Mouse (Mus musculus) CH12.LX (cell line): ENCODE results near the gene Ednrb. TPM values are rescaled to one million over a fixed set of nuclear protein-coding genes. Genes with fewer than 3 reads are reported as not detected.

Experiments used
- DNase-seq: peaks from one replicate; pipeline ENCODE4 v3.0.0-alpha.2; 2013; ENCODE audit errors: extremely low read depth
- H3K27ac ChIP-seq: 2 replicates; pipeline ENCODE4 v1.5.1; 2012; ENCODE audit warnings: low read depth, mild to moderate bottlenecking, control low read depth, moderate library complexity; ENCODE audit not compliant: insufficient read depth
- H3K27me3 ChIP-seq: replicated peaks from 2 replicates; pipeline ENCODE3; 2012; ENCODE audit warnings: inconsistent platforms
- H3K36me3 ChIP-seq, 2 experiments: replicated peaks in 1 of 2; 2 replicates each; pipeline versions ENCODE3 to v1.6.1; 2012; ENCODE audit warnings: inconsistent platforms in 1 of 2, low read length in 1 of 2, mild to moderate bottlenecking in 1 of 2, mixed read lengths in 1 of 2, moderate library complexity in 1 of 2; ENCODE audit not compliant: control insufficient read depth in 1 of 2, insufficient read depth in 1 of 2
- H3K4me1 ChIP-seq, 2 experiments: 2 replicates each; pipeline ENCODE4 v1.6.1; 2012; ENCODE audit warnings: inconsistent platforms in 1 of 2, moderate library complexity in 1 of 2; ENCODE audit not compliant: insufficient read depth in 2 of 2, control insufficient read depth in 1 of 2
- H3K4me2 ChIP-seq: 2 replicates; pipeline ENCODE4 v1.6.1; 2012; ENCODE audit warnings: low read depth, mild to moderate bottlenecking, control low read depth; ENCODE audit not compliant: poor library complexity, insufficient read depth, severe bottlenecking
- H3K4me3 ChIP-seq, 3 experiments: fragments of 150-350 bp in 1 of 3; sonication (generic) in 1 of 3; replicated peaks in 1 of 3; 2 replicates each; pipeline versions ENCODE3 to v1.5.1; 2011 to 2012; ENCODE audit warnings: low read depth in 2 of 3, low read length in 2 of 3, mild to moderate bottlenecking in 2 of 3, moderate library complexity in 2 of 3, control low read depth in 1 of 3, improper control_type of control experiment in 1 of 3, inconsistent platforms in 1 of 3, mixed read lengths in 1 of 3; ENCODE audit not compliant: poor library complexity in 1 of 3
- H3K79me2 ChIP-seq: replicated peaks from 2 replicates; pipeline ENCODE4 v1.6.1; 2012; ENCODE audit warnings: mild to moderate bottlenecking, moderate library complexity; ENCODE audit not compliant: control insufficient read depth, poor library complexity, insufficient read depth, severe bottlenecking; ENCODE audit errors: extremely low read depth
- H3K9ac ChIP-seq: 2 replicates; pipeline ENCODE4 v1.6.1; 2012; ENCODE audit warnings: low read depth, mild to moderate bottlenecking, control low read depth, moderate library complexity; ENCODE audit not compliant: insufficient read depth
- H3K9me3 ChIP-seq: replicated peaks from 2 replicates; pipeline ENCODE3; 2012; ENCODE audit warnings: low read length, inconsistent platforms, mixed read lengths
- CTCF ChIP-seq, 2 experiments: IDR thresholded peaks in 1 of 2; conservative IDR thresholded peaks in 1 of 2; 2 replicates each; pipeline ENCODE4 v1.5.1; 2011 to 2012; ENCODE audit warnings: low read depth in 2 of 2, low read length in 2 of 2, improper control_type of control experiment in 1 of 2, inconsistent platforms in 1 of 2, mild to moderate bottlenecking in 1 of 2, moderate library complexity in 1 of 2
- ELF1 ChIP-seq: IDR thresholded peaks from 2 replicates; pipeline ENCODE4 v1.6.1; 2014; ENCODE audit warnings: low read depth, mild to moderate bottlenecking, inconsistent platforms, low read length, improper control_type of control experiment
- GABPA ChIP-seq: IDR thresholded peaks from 2 replicates; pipeline ENCODE4 v1.6.1; 2012; ENCODE audit warnings: low read depth, low read length, improper control_type of control experiment, inconsistent platforms; ENCODE audit not compliant: insufficient replicate concordance
- HCFC1 ChIP-seq: IDR thresholded peaks from 2 replicates; pipeline ENCODE4 v1.6.1; 2012; ENCODE audit warnings: low read depth, mild to moderate bottlenecking, inconsistent platforms, low read length, improper control_type of control experiment
- JUN ChIP-seq: IDR thresholded peaks from 2 replicates; pipeline ENCODE4 v1.6.1; 2011; ENCODE audit warnings: low read depth, mild to moderate bottlenecking, low read length, improper control_type of control experiment, moderate library complexity; ENCODE audit not compliant: insufficient read depth
- JUND ChIP-seq: conservative IDR thresholded peaks from 2 replicates; pipeline ENCODE4 v1.6.1; 2011; ENCODE audit warnings: low read depth, low read length, improper control_type of control experiment
- KAT2A ChIP-seq: IDR thresholded peaks from 2 replicates; pipeline ENCODE4 v1.6.1; 2012; ENCODE audit warnings: low read length, improper control_type of control experiment, inconsistent platforms; ENCODE audit not compliant: insufficient replicate concordance
- MAFK ChIP-seq: IDR thresholded peaks from 2 replicates; pipeline ENCODE4 v1.6.1; 2011; ENCODE audit warnings: low read length, improper control_type of control experiment; ENCODE audit not compliant: insufficient replicate concordance
- MAX ChIP-seq: IDR thresholded peaks from 2 replicates; pipeline ENCODE4 v1.6.1; 2011; ENCODE audit warnings: low read length, improper control_type of control experiment
- MEF2A ChIP-seq: IDR thresholded peaks from 2 replicates; pipeline ENCODE4 v1.6.1; 2014; ENCODE audit warnings: low read depth, mild to moderate bottlenecking, inconsistent platforms, low read length, improper control_type of control experiment, borderline replicate concordance
- MYC ChIP-seq: IDR thresholded peaks from 2 replicates; pipeline ENCODE4 v1.6.1; 2011; ENCODE audit warnings: low read depth, mild to moderate bottlenecking, improper control_type of control experiment, low read length
- NELFE ChIP-seq: IDR thresholded peaks from 2 replicates; pipeline ENCODE4 v1.6.1; 2011; ENCODE audit warnings: low read depth, low read length, improper control_type of control experiment
- NRF1 ChIP-seq: IDR thresholded peaks from 2 replicates; pipeline ENCODE4 v1.6.1; 2014; ENCODE audit warnings: low read depth, mild to moderate bottlenecking, inconsistent platforms, low read length, improper control_type of control experiment, moderate library complexity
- PAX5 ChIP-seq: IDR thresholded peaks from 2 replicates; pipeline ENCODE4 v1.6.1; 2012; ENCODE audit warnings: low read length, inconsistent platforms, mixed read lengths
- RCOR1 ChIP-seq: conservative IDR thresholded peaks from 2 replicates; pipeline ENCODE4 v1.6.1; 2012; ENCODE audit warnings: low read depth, mild to moderate bottlenecking, inconsistent platforms, low read length, improper control_type of control experiment
- SMC3 ChIP-seq: IDR thresholded peaks from 2 replicates; pipeline ENCODE4 v1.6.1; 2011; ENCODE audit warnings: low read depth, low read length, improper control_type of control experiment
- TBP ChIP-seq: conservative IDR thresholded peaks from 2 replicates; pipeline ENCODE4 v1.6.1; 2011; ENCODE audit warnings: low read depth, low read length, improper control_type of control experiment
- TCF12 ChIP-seq: IDR thresholded peaks from 2 replicates; pipeline ENCODE4 v1.6.1; 2014; ENCODE audit warnings: low read depth, mild to moderate bottlenecking, inconsistent platforms, low read length, improper control_type of control experiment
- USF2 ChIP-seq: conservative IDR thresholded peaks from 2 replicates; pipeline ENCODE4 v1.6.1; 2011; ENCODE audit warnings: low read depth, low read length, improper control_type of control experiment
- ZC3H11A ChIP-seq: IDR thresholded peaks from 2 replicates; pipeline ENCODE4 v1.6.1; 2012; ENCODE audit warnings: low read depth, mild to moderate bottlenecking, inconsistent platforms, low read length, improper control_type of control experiment
- ZMIZ1 ChIP-seq: IDR thresholded peaks from 2 replicates; pipeline ENCODE4 v1.6.1; 2012; ENCODE audit warnings: low read depth, mild to moderate bottlenecking, inconsistent platforms, low read length, improper control_type of control experiment
- ZNF384 ChIP-seq: IDR thresholded peaks from 2 replicates; pipeline ENCODE4 v1.6.1; 2012; ENCODE audit warnings: low read depth, low read length, improper control_type of control experiment, inconsistent platforms
- dilution Hi-C: fragments of 300-500 bp; cut with MboI; formaldehyde crosslinking; loops from 2 replicates; pipeline ENCODE4 v1.14.3; 2020; ENCODE audit warnings: low sequenced_read_pairs; ENCODE audit not compliant: extremely low pct_unique_long_range_greater_than_20kb, extremely low pct_ligation_motif_present
- in situ Hi-C: fragments of 300-500 bp; cut with MboI; formaldehyde crosslinking; loops from 3 replicates; pipeline ENCODE4 v1.14.3; 2019; ENCODE audit warnings: low sequenced_read_pairs, low pct_ligation_motif_present, low pct_unique_long_range_greater_than_20kb, mixed read lengths
- polyA plus RNA-seq: library from polyadenylated mRNA; unstranded; fragments of >175 nt; gene quantifications from 2 replicates; pipeline ENCODE4 v1.2.1, GENCODE M21; 2012; ENCODE audit warnings: low read depth; ENCODE audit not compliant: insufficient read length
- total RNA-seq, 2 experiments: library from RNA; depleted of rRNA; stranded (reverse); fragments of 300-350 nt in 1 of 2; fragments of >200 nt in 1 of 2; gene quantifications; 2 replicates each; pipeline ENCODE4 v1.2.3; 2012 to 2014

The Ednrb gene
- total and polyA plus RNA-seq, 3 experiments: not detected

DNA sequence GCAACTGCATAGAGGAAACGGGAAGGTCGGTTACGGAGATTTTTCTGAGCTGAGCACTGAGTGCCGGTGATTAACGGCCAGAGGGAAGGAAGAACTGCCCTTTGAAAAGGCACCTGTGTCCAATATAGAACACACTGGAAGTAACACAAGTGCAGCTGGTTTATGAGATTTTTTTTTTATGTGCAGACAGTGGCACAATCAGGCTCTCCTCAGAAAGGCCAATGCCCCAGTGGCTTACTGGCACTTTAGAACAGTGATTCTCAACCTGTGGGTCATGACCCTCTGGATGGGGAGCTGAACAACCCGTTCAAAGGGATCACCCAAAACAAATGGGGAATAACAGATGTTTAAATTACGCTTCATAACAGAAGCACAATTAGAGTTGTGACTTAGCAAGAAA, 20.7 kb downstream of the Ednrb start:
- in situ Hi-C loops: no loop called here
- TF ChIP-seq JUND (no peak), NELFE (no peak), ZC3H11A (no peak), ZNF384 (no peak), NRF1 (no peak), PAX5 (no peak), KAT2A (no peak), GABPA (no peak), RCOR1 (no peak)
- dilution Hi-C loops: no loop called here
- Histone ChIP-seq H3K9ac (no peak overlapping the region), H3K4me2 (no peak overlapping the region), H3K27ac (no peak overlapping the region), H3K36me3 (no peaks in the 10 kb centered on the region), H3K79me2 (no peaks in the 10 kb centered on the region), H3K27me3 (no peaks in the 10 kb centered on the region), H3K4me1 (no peaks in the 10 kb centered on the region), H3K9me3 (no peaks in the 10 kb centered on the region), H3K4me3 (no peak overlapping the region)
- no peak for DNase-seq

DNA sequence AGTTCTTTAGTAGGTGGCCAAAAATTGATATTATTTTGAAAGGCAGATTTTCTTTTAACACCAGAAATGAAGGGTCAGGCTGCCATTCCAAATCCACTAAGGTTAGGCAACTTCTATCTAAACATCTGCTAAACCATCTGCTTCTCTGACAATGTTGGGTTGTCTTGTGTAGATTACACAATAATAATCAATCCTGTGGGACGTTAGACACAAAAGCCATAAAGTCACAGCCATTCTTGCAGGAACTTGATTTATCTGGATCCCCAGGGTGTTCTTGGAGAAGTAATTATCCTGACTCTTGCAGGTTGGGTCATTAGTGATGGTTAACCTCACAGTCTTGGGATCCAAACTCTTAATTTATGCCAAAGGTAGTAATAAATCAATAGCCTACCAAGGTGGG, 21.6 kb downstream of the Ednrb start:
- Histone ChIP-seq H3K4me3 (no peak overlapping the region), H3K9me3 (no peaks in the 10 kb centered on the region), H3K36me3 (no peaks in the 10 kb centered on the region), H3K4me2 (no peak overlapping the region), H3K9ac (no peak overlapping the region)
- no peak for DNase-seq
- TF ChIP-seq PAX5 (no peak), ZMIZ1 (no peak), CTCF (conservative IDR thresholded peaks at IDR 0.05 in 1 of 2, IDR thresholded peaks at IDR 0.05 in 1 of 2; ENCODE audit: low read depth in 2 of 2, low read length in 2 of 2) (no peak), SMC3 (no peak), MYC (no peak), ELF1 (no peak), TBP (no peak), NRF1 (no peak), NELFE (no peak), TCF12 (no peak), HCFC1 (no peak), MEF2A (no peak), MAFK (no peak), JUND (no peak), MAX (no peak), GABPA (no peak), JUN (no peak), USF2 (no peak)
- TF ChIP-seq, all 38 proteins: peak for 0
- H3K27me3 ChIP-seq: no peaks in the 10 kb centered on the region
- no peaks in the 10 kb centered on the region for H3K4me1 ChIP-seq
- no peak overlapping the region for H3K27ac ChIP-seq
- dilution Hi-C loops: no loop called here
- H3K79me2 ChIP-seq: no peaks in the 10 kb centered on the region
- in situ Hi-C loops: no loop called here
